Mouse (Mus musculus) intestine, embryonic 14.5 days (tissue): ENCODE results near the gene Ccl27b. TPM values are rescaled to one million over a fixed set of nuclear protein-coding genes. Genes with fewer than 3 reads are reported as not detected.
"Not testable (repeated sequence)": the region's sequence is repeated elsewhere in the genome, so short reads cannot be mapped to it uniquely, and the experiment has no call there.

Experiments
- ATAC-seq: fragments of 200-750 bp; cut with Nextera tagmentation; replicated peaks from 2 replicates; pipeline ENCODE4 v1.8.0; 2017; ENCODE audit warnings: low read depth, moderate number of reproducible peaks, moderate TSS enrichment, moderate library complexity; ENCODE audit not compliant: low FRiP score, low TSS enrichment
- DNase-seq: peaks from one replicate; pipeline ENCODE4 v3.0.0-alpha.2; 2018; ENCODE audit warnings: low spot score
- H3K27ac ChIP-seq: fragments of 300-500 bp; sonication (generic); 2 replicates; pipeline ENCODE4 v1.5.1; 2014; ENCODE audit warnings: low read depth, mild to moderate bottlenecking, control low read depth
- H3K27me3 ChIP-seq: fragments of 300-500 bp; sonication (generic); replicated peaks from 2 replicates; pipeline ENCODE4 v1.6.1; 2014; ENCODE audit warnings: low read length, control low read depth; ENCODE audit not compliant: control insufficient read depth, insufficient read depth
- H3K36me3 ChIP-seq: fragments of 300-500 bp; sonication (generic); 2 replicates; pipeline ENCODE4 v1.6.1; 2014; ENCODE audit warnings: low read length, control low read depth; ENCODE audit not compliant: control insufficient read depth, insufficient read depth
- H3K4me1 ChIP-seq: fragments of 300-500 bp; sonication (generic); replicated peaks from 2 replicates; pipeline ENCODE4 v1.6.1; 2014; ENCODE audit warnings: low read length, control low read depth, mixed read lengths; ENCODE audit not compliant: control insufficient read depth, insufficient read depth
- H3K4me2 ChIP-seq: fragments of 300-500 bp; sonication (generic); 2 replicates; pipeline ENCODE4 v1.6.1; 2014; ENCODE audit warnings: low read length
- H3K4me3 ChIP-seq: fragments of 300-500 bp; sonication (generic); 2 replicates; pipeline ENCODE4 v1.5.1; 2014; ENCODE audit warnings: low read depth, low read length, control low read depth, mixed read lengths
- H3K9ac ChIP-seq: fragments of 300-500 bp; sonication (generic); 2 replicates; pipeline ENCODE4 v1.6.1; 2014; ENCODE audit warnings: mild to moderate bottlenecking, low read length
- H3K9me3 ChIP-seq: fragments of 300-500 bp; sonication (generic); 2 replicates; pipeline ENCODE4 v1.6.1; 2016; ENCODE audit warnings: low read length, control low read depth; ENCODE audit not compliant: control insufficient read depth
- WGBS: fragments of 180-500 bp; shearing (Covaris S2); extraction: QIAGEN DNeasy Blood & Tissue Kit; methylation state at CpG from one replicate; pipeline ENCODE4 v1.1.7; 2014; 5-methylcytosine and 5-hydroxymethylcytosine counted together
- polyA plus RNA-seq: library from polyadenylated mRNA; unstranded; fragments of >200 nt; fragmentation: Nextera tagmentation; extraction: Ambion mirVana; gene quantifications from 2 replicates; pipeline ENCODE4 v1.2.1, GENCODE M21; 2014

Ccl27b gene
- polyA plus RNA-seq, 1 experiment from 2014 or later: not detected

DNA sequence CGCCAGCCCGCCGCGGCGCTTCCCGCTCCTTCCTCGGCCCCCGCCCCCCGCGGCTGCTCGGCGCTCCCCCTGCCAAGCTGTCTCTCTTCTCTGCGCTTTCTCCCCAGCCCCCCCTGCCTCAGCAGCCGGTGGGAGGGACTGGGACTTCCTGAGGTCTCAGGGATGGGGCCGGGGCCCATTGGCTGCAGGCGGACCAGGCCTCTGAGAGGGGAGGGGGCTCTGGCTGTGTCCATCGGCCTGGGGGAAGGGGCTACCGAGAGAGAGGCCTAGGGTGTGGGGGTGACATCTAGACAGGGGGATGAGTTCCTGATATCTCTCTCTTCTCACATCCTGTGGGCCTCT lies 27.1 kb downstream of the Ccl27b start:
- H3K9ac ChIP-seq, DNase-seq, H3K9me3 ChIP-seq, H3K27me3 ChIP-seq, H3K4me3 ChIP-seq, H3K4me2 ChIP-seq, H3K36me3 ChIP-seq, H3K27ac ChIP-seq, H3K4me1 ChIP-seq: not testable (repeated sequence)
- WGBS: no CpG with 5 or more reads among the region's 18 CpGs
- ATAC-seq: peak; percentile 55; the same call in 1 of the 2 replicates

Other genes with a start within 250 kb of the Ccl27b start
- gene Gm21586, start 215.9 kb upstream of the Ccl27b start, polyA plus RNA-seq: not detected in 2 replicates
- gene Gm2163, start 188.5 kb upstream of the Ccl27b start, polyA plus RNA-seq: 0.15 and 0.16 TPM in 2 replicates
- gene Fam205a2, start 127.1 kb upstream of the Ccl27b start, polyA plus RNA-seq: 0.05 TPM in 1 of 2 replicates, not detected in the other
- not detected in 2 replicates for gene Gm10591, start 43.1 kb upstream of the Ccl27b start, polyA plus RNA-seq
- gene Gm2564, start 25.5 kb upstream of the Ccl27b start, polyA plus RNA-seq: 0.35 TPM in 1 of 2 replicates, not detected in the other
- gene Il11ra2, start 6.6 kb downstream of the Ccl27b start, polyA plus RNA-seq: not detected in 2 replicates
- gene 4930578G10Rik, start 80.3 kb downstream of the Ccl27b start, polyA plus RNA-seq: 0.34 TPM in 2 replicates
- gene Ccl19, start 101.3 kb downstream of the Ccl27b start, polyA plus RNA-seq: not detected in 2 replicates
- gene Ccl21a, start 118.7 kb downstream of the Ccl27b start, polyA plus RNA-seq: 42.6 and 61.4 TPM in 2 replicates
- gene Fam205a1, start 198.6 kb downstream of the Ccl27b start, polyA plus RNA-seq: not detected in 2 replicates
- gene Gm12394, start 201.5 kb downstream of the Ccl27b start, polyA plus RNA-seq: 0.14 TPM in 1 of 2 replicates, not detected in the other
- 0.43 and 0.81 TPM in 2 replicates for gene Fam205c, start 219.0 kb downstream of the Ccl27b start, polyA plus RNA-seq